Mouse (Mus musculus) forebrain, embryonic 14.5 days (tissue): Measurements from ENCODE around the gene Tfr2. TPM values are rescaled to one million over a fixed set of nuclear protein-coding genes. Genes with fewer than 3 reads are reported as not detected.
"Not testable (repeated sequence)": the region's sequence is repeated elsewhere in the genome, so short reads cannot be mapped to it uniquely, and the experiment has no call there.

Experiments used
- ATAC-seq: fragments of 200-750 bp; cut with Nextera tagmentation; 2 replicates; pipeline ENCODE4 v1.8.0; 2017; ENCODE audit warnings: mild to moderate bottlenecking, moderate library complexity
- DNase-seq: peaks from one replicate; pipeline ENCODE4 v3.0.0-alpha.2; 2015; ENCODE audit warnings: low spot score
- H3K27ac ChIP-seq: fragments of 300-500 bp; sonication (generic); 2 replicates; pipeline ENCODE4 v1.5.1; 2014; ENCODE audit warnings: low read depth, mild to moderate bottlenecking, control low read depth, low read length, moderate library complexity
- H3K27me3 ChIP-seq: fragments of 300-500 bp; sonication (generic); replicated peaks from 2 replicates; pipeline ENCODE4 v1.6.1; 2014; ENCODE audit warnings: low read length, control low read depth, mixed read lengths; ENCODE audit not compliant: control insufficient read depth, insufficient read depth
- H3K36me3 ChIP-seq: fragments of 300-500 bp; sonication (generic); 2 replicates; pipeline ENCODE4 v1.6.1; 2014; ENCODE audit warnings: low read length, control low read depth; ENCODE audit not compliant: control insufficient read depth, insufficient read depth
- H3K4me1 ChIP-seq: fragments of 300-500 bp; sonication (generic); 2 replicates; pipeline ENCODE4 v1.6.1; 2014; ENCODE audit warnings: antibody characterized with exemption, low read length, control low read depth; ENCODE audit not compliant: control insufficient read depth, insufficient read depth
- H3K4me2 ChIP-seq: fragments of 300-500 bp; sonication (generic); 2 replicates; pipeline ENCODE4 v1.6.1; 2014; ENCODE audit warnings: mild to moderate bottlenecking, control low read depth, low read length
- H3K4me3 ChIP-seq: fragments of 300-500 bp; sonication (generic); 2 replicates; pipeline ENCODE4 v1.5.1; 2014; ENCODE audit warnings: low read depth, low read length, control low read depth
- H3K9ac ChIP-seq: fragments of 300-500 bp; sonication (generic); 2 replicates; pipeline ENCODE4 v1.6.1; 2014; ENCODE audit warnings: mild to moderate bottlenecking, low read length, control low read depth, moderate library complexity
- H3K9me3 ChIP-seq: fragments of 300-500 bp; sonication (generic); replicated peaks from 2 replicates; pipeline ENCODE4 v1.6.1; 2016; ENCODE audit warnings: low read length, control low read depth, mixed read lengths; ENCODE audit not compliant: control insufficient read depth
- WGBS: fragments of 180-500 bp; shearing (Covaris S2); extraction: QIAGEN DNeasy Blood & Tissue Kit; methylation state at CpG from one replicate; pipeline ENCODE4 v1.1.7; 2014; 5-methylcytosine and 5-hydroxymethylcytosine counted together
- polyA plus RNA-seq: library from polyadenylated mRNA; unstranded; fragments of >200 nt; fragmentation: Nextera tagmentation; extraction: Ambion mirVana; gene quantifications from 2 replicates; pipeline ENCODE4 v1.2.1, GENCODE M21; 2014

Gene Tfr2
- polyA plus RNA-seq, 1 experiment from 2014 or later, result 1.8 TPM

- Histone ChIP-seq H3K27me3 (0 out of 2 replicates have a peak, but pooled peaks cover 3% of the 10 kb centered on the region), H3K4me3 (no peak overlapping the region), H3K9me3 (no peaks in the 10 kb centered on the region), H3K27ac (no peak overlapping the region), H3K9ac (no peak overlapping the region), H3K36me3 (no peaks in the 10 kb centered on the region), H3K4me2 (no peak overlapping the region), H3K4me1 (no peaks in the 10 kb centered on the region)
- 64% methylated on average over 5 of the region's 5 CpGs for WGBS
- ATAC-seq (no peak), DNase-seq (no peak)
Measured at GRCm38 (mm10) chr5:137613076-137613475, 43.4 kb downstream of the Tfr2 start.

GRCm38 (mm10) chr5:137613550-137613949 lies 43.9 kb downstream of the Tfr2 start, which contains the start of gene Pcolce:
Gene Pcolce, minus strand, starts transcription at chr5:137613784.
- ATAC-seq, result no peak
- WGBS, result 74% methylated on average over 11 of the region's 11 CpGs

GRCm38 (mm10) chr5:137614921-137615320 lies 45.3 kb downstream of the Tfr2 start:
- H3K36me3 ChIP-seq, H3K4me3 ChIP-seq, H3K27me3 ChIP-seq, H3K4me1 ChIP-seq, H3K27ac ChIP-seq, H3K9ac ChIP-seq, H3K9me3 ChIP-seq, ATAC-seq, H3K4me2 ChIP-seq, DNase-seq: not testable (repeated sequence)
- WGBS, result 94% methylated on average over 2 of the region's 2 CpGs

More at GRCm38 (mm10) chr5:137613550-137613949, 43.9 kb downstream of the Tfr2 start, which contains the start of gene Pcolce:
- H3K27ac ChIP-seq, result no peak within 1 kb of the TSS
- H3K4me1 ChIP-seq, result no peaks in the 10 kb centered on the region
- H3K36me3 ChIP-seq, result no peaks in the 10 kb centered on the region
- no peak within 1 kb of the TSS for H3K9ac ChIP-seq
- no peak within 1 kb of the TSS for H3K4me2 ChIP-seq
- H3K4me3 ChIP-seq, result no peak within 1 kb of the TSS
- 0 out of 2 replicates have a peak, but pooled peaks cover under 1% of the 10 kb centered on the region for H3K27me3 ChIP-seq
- no peaks in the 10 kb centered on the region for H3K9me3 ChIP-seq
- no peak for DNase-seq

- no peak overlapping the region for H3K9ac ChIP-seq
- H3K9me3 ChIP-seq, result no peaks in the 10 kb centered on the region
- DNase-seq (no peak), ATAC-seq (no peak)
- no peaks in the 10 kb centered on the region for H3K27me3 ChIP-seq
- no peaks in the 10 kb centered on the region for H3K4me1 ChIP-seq
- no peak overlapping the region for H3K4me3 ChIP-seq
- no peak overlapping the region for H3K4me2 ChIP-seq
- 92% methylated on average over 7 of the region's 7 CpGs for WGBS
- no peaks in the 10 kb centered on the region for H3K36me3 ChIP-seq
- H3K27ac ChIP-seq, result no peak overlapping the region
Measured at GRCm38 (mm10) chr5:137615347-137615746, 45.7 kb downstream of the Tfr2 start.

GRCm38 (mm10) chr5:137623937-137624530 lies 54.4 kb downstream of the Tfr2 start:
- Histone ChIP-seq H3K4me1 (0 out of 2 replicates have a peak, but pooled peaks cover 4% of the 10 kb centered on the region), H3K9ac (no peak overlapping the region), H3K36me3 (no peaks in the 10 kb centered on the region), H3K27me3 (no peaks in the 10 kb centered on the region), H3K9me3 (no peaks in the 10 kb centered on the region), H3K4me2 (no peak overlapping the region), H3K4me3 (no peak overlapping the region), H3K27ac (no peak overlapping the region)
- DNase-seq, result no peak
- ATAC-seq, result no peak
- WGBS, result 84% methylated on average over 11 of the region's 11 CpGs

- ATAC-seq (no peak), DNase-seq (no peak)
- Histone ChIP-seq H3K4me3 (peak overlapping the region; percentile 48), H3K4me1 (peaks cover 21% of the 10 kb centered on the region), H3K36me3 (peaks cover 5% of the 10 kb centered on the region; the same call in 1 of the 2 replicates), H3K9me3 (no peaks in the 10 kb centered on the region), H3K27ac (peak overlapping the region; percentile 72; the same call in 1 of the 2 replicates), H3K9ac (peak overlapping the region; percentile 67), H3K4me2 (peak overlapping the region; percentile 65), H3K27me3 (no peaks in the 10 kb centered on the region)
- 3% methylated on average over 9 of the region's 9 CpGs for WGBS
Measured at GRCm38 (mm10) chr5:137627991-137628390, 58.4 kb downstream of the Tfr2 start.

- DNase-seq (peak; percentile 100), ATAC-seq (peak; percentile 98)
- peak within 1 kb of the TSS; percentile 93 for H3K4me3 ChIP-seq
- peaks cover 12% of the 10 kb centered on the region for H3K36me3 ChIP-seq
- peak within 1 kb of the TSS; percentile 74 for H3K4me2 ChIP-seq
- peak within 1 kb of the TSS; percentile 87 for H3K9ac ChIP-seq
- under 1% methylated on average over 44 of the region's 46 CpGs for WGBS
- H3K27me3 ChIP-seq, result no peaks in the 10 kb centered on the region
- H3K4me1 ChIP-seq, result peaks cover 21% of the 10 kb centered on the region
- no peaks in the 10 kb centered on the region for H3K9me3 ChIP-seq
- peak within 1 kb of the TSS; percentile 84 for H3K27ac ChIP-seq
Measured at GRCm38 (mm10) chr5:137628498-137629305, 59.1 kb downstream of the Tfr2 start, which contains the start of the genes Fbxo24, Lrch4 and Gm20605. Gene Fbxo24, minus strand, starts transcription at chr5:137629002. Gene Lrch4, plus strand, starts transcription at chr5:137629121. Gene Gm20605, plus strand, starts transcription at chr5:137629175.

- Histone ChIP-seq H3K9me3 (no peaks in the 10 kb centered on the region), H3K4me3 (peak overlapping the region; percentile 93), H3K36me3 (peaks cover 18% of the 10 kb centered on the region), H3K27ac (peak overlapping the region; percentile 84), H3K4me1 (peaks cover 21% of the 10 kb centered on the region), H3K9ac (peak overlapping the region; percentile 87), H3K4me2 (peak overlapping the region; percentile 74), H3K27me3 (no peaks in the 10 kb centered on the region)
- WGBS, result under 1% methylated on average over 23 of the region's 23 CpGs
- peak; percentile 62 for DNase-seq
- ATAC-seq, result peak; percentile 21
Measured at GRCm38 (mm10) chr5:137629306-137629721, 59.7 kb downstream of the Tfr2 start.
